Mouse (Mus musculus): ENCODE measurements around the gene Cdk11b. TPM values are rescaled to one million over a fixed set of nuclear protein-coding genes. Genes with fewer than 3 reads are reported as not detected.

The Cdk11b gene
- polyA plus RNA-seq, 1 experiment = 47.7 TPM

DNA sequence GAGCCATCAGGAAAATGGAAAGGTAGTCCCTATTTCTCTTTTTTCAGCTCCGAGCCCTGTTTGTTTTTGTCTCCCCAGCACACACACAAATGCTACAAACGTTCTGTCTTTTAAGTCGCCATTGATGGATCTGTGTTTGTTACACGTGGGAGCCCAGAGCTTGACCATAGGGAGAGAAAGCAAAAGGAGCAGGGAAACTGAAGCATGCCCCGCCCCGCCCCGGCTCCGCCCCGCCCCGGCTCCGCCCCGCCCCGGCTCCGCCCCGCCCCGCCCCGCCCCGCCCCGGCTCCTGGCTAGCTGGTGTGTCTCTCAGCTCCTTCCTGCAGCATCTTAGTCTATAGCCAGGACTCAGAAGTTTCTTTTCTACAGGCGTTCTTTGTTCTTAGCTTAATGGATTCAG, 26.1 kb upstream of the Cdk11b start:
- H3K79me2 ChIP-seq (ENCODE audit: control insufficient read depth, insufficient read depth) = peaks cover 17% of the 10 kb centered on the region
- no peaks in the 10 kb centered on the region for H3K36me3 ChIP-seq (ENCODE audit: control insufficient read depth, insufficient read depth)
- no peaks in the 10 kb centered on the region for H3K27me3 ChIP-seq (ENCODE audit: control insufficient read depth, insufficient read depth, insufficient read length)
- H3K4me2 ChIP-seq (ENCODE audit: low read depth) = no peak overlapping the region
- H3K4me3 ChIP-seq = no peak overlapping the region
- H3ac ChIP-seq (ENCODE audit: control insufficient read depth, insufficient read length) = no peak overlapping the region
- TF ChIP-seq REST (IDR thresholded peaks at IDR 0.05; ENCODE audit: insufficient read depth, insufficient read length) = no peak
- no peak for TF ChIP-seq MYOG (IDR thresholded peaks at IDR 0.05; ENCODE audit: control insufficient read depth in 1 of 3, insufficient read depth in 1 of 3, insufficient read length in 2 of 3, low read depth in 2 of 3)
- TF ChIP-seq E2F4 (IDR thresholded peaks at IDR 0.05; ENCODE audit: insufficient read depth) = no peak
- TF ChIP-seq TCF12 (IDR thresholded peaks at IDR 0.05; ENCODE audit: insufficient read depth, poor library complexity, severe bottlenecking) = no peak
- TF ChIP-seq POLR2A (IDR thresholded peaks at IDR 0.05; ENCODE audit: insufficient read length, low read depth) = no peak
- TF ChIP-seq TCF3 (IDR thresholded peaks at IDR 0.05; ENCODE audit: insufficient read length, low read depth) = no peak
- TF ChIP-seq POLR2AphosphoS2 (IDR thresholded peaks at IDR 0.05; ENCODE audit: insufficient read length, low read depth) = no peak
- no peak for TF ChIP-seq USF1 (IDR thresholded peaks at IDR 0.05; ENCODE audit: low read depth)
- TF ChIP-seq CEBPB (IDR thresholded peaks at IDR 0.05; ENCODE audit: insufficient read depth, poor library complexity, severe bottlenecking) = no peak
- TF ChIP-seq SRF (IDR thresholded peaks at IDR 0.05; ENCODE audit: control insufficient read depth, insufficient read length, low read depth) = no peak

DNA sequence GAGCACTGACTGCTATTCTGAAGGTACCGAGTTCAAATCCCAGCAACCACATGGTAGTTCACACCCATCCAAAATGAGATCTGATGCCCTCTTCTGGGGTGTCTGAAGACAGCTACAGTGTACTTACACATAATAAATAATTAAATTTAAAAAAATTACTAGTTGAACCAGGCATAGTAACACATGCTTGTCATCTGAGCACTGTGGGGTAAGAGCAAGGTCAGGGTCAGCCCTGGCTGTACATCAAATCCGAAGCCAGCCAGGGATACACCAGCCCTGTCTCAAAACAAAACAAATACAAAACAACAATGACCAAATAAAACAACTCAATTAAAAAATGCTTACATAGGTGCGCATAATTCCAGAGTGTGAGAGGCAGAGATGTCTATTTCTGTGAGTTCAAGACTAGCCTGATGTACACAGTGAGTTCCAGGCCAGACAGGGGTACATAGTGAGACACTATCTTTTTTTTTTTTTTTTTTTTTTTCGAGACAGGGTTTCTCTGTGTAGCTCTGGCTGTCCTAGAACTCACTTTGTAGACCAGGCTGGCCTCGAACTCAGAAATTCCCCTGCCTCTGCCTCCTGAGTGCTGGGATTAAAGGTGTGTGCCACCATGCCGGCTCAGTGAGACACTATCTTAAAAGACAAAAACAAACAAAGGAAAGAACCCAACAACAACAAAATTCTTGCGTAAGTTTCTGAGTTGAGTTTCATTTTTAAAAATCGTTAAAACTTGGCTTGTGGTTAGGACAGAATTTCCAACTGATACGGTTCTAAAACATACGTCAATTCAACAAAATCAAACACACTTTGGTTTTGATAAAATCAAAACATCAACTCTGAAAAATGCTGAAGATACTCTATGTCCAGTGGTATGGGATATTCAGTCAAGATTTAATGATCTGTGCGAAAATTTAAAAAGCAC, 24.5 kb upstream of the Cdk11b start:
- no peak overlapping the region for H3ac ChIP-seq (ENCODE audit: control insufficient read depth, insufficient read length)
- peak overlapping the region; percentile 67 for H3K4me3 ChIP-seq
- TF ChIP-seq TCF3 (IDR thresholded peaks at IDR 0.05; ENCODE audit: insufficient read length, low read depth) = no peak
- no peak for TF ChIP-seq POLR2AphosphoS2 (IDR thresholded peaks at IDR 0.05; ENCODE audit: insufficient read length, low read depth)
- no peak for TF ChIP-seq TCF12 (IDR thresholded peaks at IDR 0.05; ENCODE audit: insufficient read depth, poor library complexity, severe bottlenecking)
- no peak for TF ChIP-seq USF1 (IDR thresholded peaks at IDR 0.05; ENCODE audit: low read depth)
- TF ChIP-seq E2F4 (IDR thresholded peaks at IDR 0.05; ENCODE audit: insufficient read depth) = no peak
- H3K79me2 ChIP-seq (ENCODE audit: control insufficient read depth, insufficient read depth) = peaks cover 27% of the 10 kb centered on the region
- peak overlapping the region; percentile 85 for H3K4me2 ChIP-seq (ENCODE audit: low read depth)
- peaks cover 4% of the 10 kb centered on the region for H3K36me3 ChIP-seq (ENCODE audit: control insufficient read depth, insufficient read depth)
- no peaks in the 10 kb centered on the region for H3K27me3 ChIP-seq (ENCODE audit: control insufficient read depth, insufficient read depth, insufficient read length)

DNA sequence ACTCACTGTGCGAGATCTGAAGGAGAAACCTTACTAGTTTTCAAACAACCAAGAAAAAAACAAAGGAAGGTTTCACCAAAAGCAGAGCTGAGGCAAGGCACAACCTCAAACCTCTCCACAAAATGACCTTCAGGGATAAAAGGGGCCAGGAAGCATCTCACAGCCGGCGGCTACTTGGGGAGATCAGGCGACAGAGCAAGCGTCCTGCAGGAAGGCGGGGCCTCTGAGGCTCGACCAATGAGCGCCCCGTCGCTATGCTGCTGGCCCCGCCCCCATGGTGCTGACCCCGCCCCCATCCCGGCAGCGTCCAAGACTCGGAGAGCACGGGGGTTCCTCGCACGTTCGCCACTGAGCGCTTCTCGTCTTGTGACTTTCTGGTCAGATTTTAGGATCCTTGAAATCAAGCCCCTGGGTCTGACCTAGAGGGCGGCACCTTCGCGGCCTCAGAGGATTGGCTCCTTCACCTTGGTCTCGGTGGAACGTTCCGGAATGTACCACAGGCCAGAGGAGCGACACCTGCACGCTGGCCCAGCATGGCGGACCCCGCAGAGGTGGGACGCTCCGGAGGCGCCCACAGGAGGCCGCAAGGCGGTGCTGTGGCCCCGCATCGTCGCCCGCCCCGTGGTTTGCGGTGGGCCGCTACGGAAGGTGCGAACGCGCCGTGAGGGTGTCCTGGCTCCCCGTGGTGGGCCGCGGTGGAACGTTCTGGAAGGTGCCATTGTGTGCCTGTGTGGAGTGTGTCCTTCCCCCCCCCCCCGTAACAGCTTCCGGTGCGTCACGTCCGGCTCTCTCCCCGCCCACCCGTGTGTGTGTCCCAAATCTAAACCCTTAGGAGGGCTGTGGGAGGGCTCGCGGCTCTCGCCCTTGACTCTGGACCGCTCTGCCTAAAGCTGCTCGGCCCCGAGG, 23.3 kb upstream of the Cdk11b start, which contains the start of gene Slc35e2:
Gene Slc35e2 (plus strand): TSS at position 326 of the 906 bp plus-strand sequence.
- TF ChIP-seq TCF3 (IDR thresholded peaks at IDR 0.05; ENCODE audit: insufficient read length, low read depth) (no peak), MYOD1 (IDR thresholded peaks at IDR 0.05; ENCODE audit: control insufficient read depth in 1 of 3, insufficient read length in 2 of 3, low read depth in 2 of 3) (no peak), CEBPB (IDR thresholded peaks at IDR 0.05; ENCODE audit: insufficient read depth, poor library complexity, severe bottlenecking) (no peak), POLR2AphosphoS2 (IDR thresholded peaks at IDR 0.05; ENCODE audit: insufficient read length, low read depth) (peak; percentile 95), E2F4 (IDR thresholded peaks at IDR 0.05; ENCODE audit: insufficient read depth) (peak; percentile 8), MYOG (IDR thresholded peaks at IDR 0.05; ENCODE audit: control insufficient read depth in 1 of 3, insufficient read depth in 1 of 3, insufficient read length in 2 of 3, low read depth in 2 of 3) (peak in 1 of 3 experiments; percentile 17), SRF (IDR thresholded peaks at IDR 0.05; ENCODE audit: control insufficient read depth, insufficient read length, low read depth) (no peak), POLR2A (IDR thresholded peaks at IDR 0.05; ENCODE audit: insufficient read length, low read depth) (peak; percentile 86), MAX (IDR thresholded peaks at IDR 0.05; ENCODE audit: low read depth) (peak; percentile 38)
- Histone ChIP-seq H3K27me3 (ENCODE audit: control insufficient read depth, insufficient read depth, insufficient read length) (no peaks in the 10 kb centered on the region), H3K36me3 (ENCODE audit: control insufficient read depth, insufficient read depth) (peaks cover 11% of the 10 kb centered on the region), H3ac (ENCODE audit: control insufficient read depth, insufficient read length) (peak within 1 kb of the TSS; percentile 88), H3K79me2 (ENCODE audit: control insufficient read depth, insufficient read depth) (peaks cover 38% of the 10 kb centered on the region), H3K4me2 (ENCODE audit: low read depth) (peak within 1 kb of the TSS; percentile 85), H3K4me3 (peak within 1 kb of the TSS; percentile 67)

DNA sequence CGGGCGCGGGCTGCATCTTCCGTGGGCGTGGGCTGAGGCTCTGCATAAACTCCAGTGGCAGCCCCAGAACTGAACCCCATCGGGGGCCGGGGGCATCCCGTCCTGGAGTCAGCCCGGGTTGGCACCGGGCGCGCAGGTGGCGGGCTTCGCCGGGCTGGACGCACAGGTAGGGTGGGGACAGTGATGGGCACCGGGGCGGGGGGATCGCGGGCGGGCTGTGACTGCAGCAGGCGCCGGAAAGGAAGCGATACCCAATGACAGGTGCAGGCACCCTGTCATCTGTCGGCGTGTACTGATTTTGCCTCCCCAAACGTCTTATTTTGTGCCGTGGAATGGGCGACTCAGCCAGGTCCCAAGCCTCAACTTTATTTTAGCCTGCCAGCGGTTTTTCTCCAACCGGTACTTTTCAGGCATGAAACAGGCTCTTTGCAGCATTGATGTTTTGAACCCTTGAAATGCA, 22.6 kb upstream of the Cdk11b start:
- no peak for TF ChIP-seq E2F4 (IDR thresholded peaks at IDR 0.05; ENCODE audit: insufficient read depth)
- peak in 2 of 3 experiments; percentile 25 to 49 for TF ChIP-seq MYOG (IDR thresholded peaks at IDR 0.05; ENCODE audit: control insufficient read depth in 1 of 3, insufficient read depth in 1 of 3, insufficient read length in 2 of 3, low read depth in 2 of 3)
- peak in 2 of 3 experiments; percentile 82 to 87 for TF ChIP-seq MYOD1 (IDR thresholded peaks at IDR 0.05; ENCODE audit: control insufficient read depth in 1 of 3, insufficient read length in 2 of 3, low read depth in 2 of 3)
- peak overlapping the region; percentile 88 for H3ac ChIP-seq (ENCODE audit: control insufficient read depth, insufficient read length)
- H3K4me2 ChIP-seq (ENCODE audit: low read depth) = peak overlapping the region; percentile 77
- peaks cover 43% of the 10 kb centered on the region for H3K79me2 ChIP-seq (ENCODE audit: control insufficient read depth, insufficient read depth)
- H3K36me3 ChIP-seq (ENCODE audit: control insufficient read depth, insufficient read depth) = peaks cover 12% of the 10 kb centered on the region
- H3K4me3 ChIP-seq = peak overlapping the region; percentile 67
- no peaks in the 10 kb centered on the region for H3K27me3 ChIP-seq (ENCODE audit: control insufficient read depth, insufficient read depth, insufficient read length)

Measured in myocyte (in vitro differentiated cells).